Mouse (Mus musculus): ENCODE measurements around the gene Gpr19.

Gene Gpr19

DNA sequence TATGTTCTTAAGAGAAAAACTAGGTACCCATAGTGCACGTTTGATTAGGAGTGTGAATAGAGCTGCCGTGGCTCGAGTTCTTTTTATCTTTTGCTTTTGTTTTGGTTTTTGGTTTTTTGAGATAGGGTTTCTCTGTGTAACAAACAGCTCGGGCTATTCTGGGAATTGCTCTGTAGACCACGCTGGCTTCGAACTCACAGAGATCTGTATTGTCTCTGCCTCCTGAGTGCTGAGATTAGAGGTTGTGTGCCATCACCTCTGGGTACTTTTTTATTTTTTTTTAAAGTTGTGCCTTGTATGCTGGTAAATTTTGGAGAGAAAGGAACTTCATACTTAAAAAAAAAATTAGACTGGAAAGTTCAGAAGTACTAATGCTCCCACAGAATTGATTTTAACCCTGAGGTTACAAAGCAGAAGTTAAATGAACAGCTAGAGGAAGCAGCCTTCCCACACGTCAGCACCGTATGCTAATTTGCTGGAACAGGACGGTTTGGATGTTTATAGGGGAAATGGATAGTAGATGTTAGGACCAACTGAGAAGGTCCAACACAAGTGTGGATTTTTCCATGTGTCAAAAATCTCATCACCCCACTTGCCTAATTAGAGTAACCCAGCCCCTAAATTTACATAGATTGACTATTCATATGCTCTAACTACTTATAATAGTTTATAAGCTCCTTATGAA lies 24.3 kb upstream of the Gpr19 start:
- DNase-seq (ENCODE audit: low spot score): no peak

DNA sequence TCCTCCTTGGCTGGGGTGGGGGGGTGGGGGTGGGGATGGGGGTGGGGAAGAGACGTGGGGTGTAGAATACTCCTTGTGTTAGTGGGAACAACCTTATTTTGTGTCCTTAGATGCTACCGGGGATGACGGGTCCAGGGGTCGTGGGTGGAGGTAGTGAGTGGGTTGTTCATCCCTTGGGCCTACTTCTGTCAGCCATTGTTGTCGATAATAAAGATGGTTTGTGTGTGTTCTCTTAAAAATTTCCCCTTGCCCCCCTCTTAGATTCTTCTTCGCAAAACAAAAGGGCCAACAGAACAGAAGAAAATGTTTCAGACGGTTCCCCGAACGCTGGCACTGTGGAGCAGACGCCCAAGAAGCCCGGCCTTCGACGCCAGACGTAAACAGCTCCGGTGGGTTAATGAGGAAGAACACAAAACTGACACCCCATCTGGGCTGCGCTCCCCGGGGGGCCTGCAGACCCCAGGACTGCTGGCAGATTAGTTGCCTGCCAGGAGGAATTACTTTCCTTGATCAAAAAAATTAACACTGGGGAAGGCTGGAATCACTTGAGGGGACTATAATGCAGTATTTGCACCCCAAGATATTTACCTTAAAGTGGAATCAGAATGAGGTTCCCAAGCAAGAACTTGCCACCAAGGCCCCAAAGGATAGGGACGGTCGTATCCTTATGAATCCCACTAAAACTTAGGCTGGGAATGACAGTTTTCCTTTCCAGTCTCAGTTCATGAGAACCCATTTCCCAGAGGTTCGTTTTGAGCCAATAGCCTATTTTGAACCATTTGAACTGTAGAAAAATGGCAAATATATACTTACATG lies 23.5 kb upstream of the Gpr19 start:
- DNase-seq (ENCODE audit: low spot score): no peak

GRCm38 (mm10) chr6:134921014-134921694 lies 22.8 kb upstream of the Gpr19 start:
- no peak for DNase-seq (ENCODE audit: low spot score)

DNA sequence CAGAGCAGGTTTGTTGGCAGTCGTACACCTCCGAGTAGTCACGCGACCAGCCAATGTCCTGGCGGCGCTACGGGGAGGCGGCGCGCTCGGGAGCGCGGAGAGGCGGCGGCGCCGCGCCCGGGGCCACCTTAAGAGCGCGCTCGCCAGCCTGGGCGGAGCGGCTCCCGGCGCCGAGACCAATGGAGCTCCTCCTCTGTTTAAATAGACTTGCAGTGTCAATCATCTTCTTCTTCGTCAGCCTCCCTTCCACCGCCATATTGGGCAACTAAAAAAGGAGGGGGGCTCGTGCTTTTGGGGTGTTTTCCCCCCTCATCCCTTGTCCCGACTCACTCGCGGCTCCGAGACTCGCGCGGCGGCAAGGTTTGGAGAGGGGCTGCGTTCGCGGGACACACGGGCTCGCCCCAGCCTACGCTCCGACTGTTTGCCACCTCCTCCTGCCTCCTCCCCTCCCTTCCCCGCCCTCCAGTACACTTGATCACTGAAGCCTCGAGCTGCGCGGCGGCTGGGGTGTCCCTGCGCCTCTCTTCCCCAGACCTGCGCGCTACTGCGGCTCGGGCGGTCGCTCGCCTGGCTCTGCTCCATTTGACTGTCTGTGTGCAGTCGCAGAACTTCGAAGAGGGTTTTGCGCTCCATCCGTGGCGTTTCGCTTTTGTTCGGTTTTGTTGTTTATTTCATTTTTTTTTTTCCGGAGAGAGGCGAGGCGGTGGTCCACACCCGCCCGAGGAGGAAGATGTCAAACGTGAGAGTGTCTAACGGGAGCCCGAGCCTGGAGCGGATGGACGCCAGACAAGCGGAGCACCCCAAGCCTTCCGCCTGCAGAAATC lies 22.0 kb upstream of the Gpr19 start, which contains the start of gene Cdkn1b:
Gene Cdkn1b, plus strand, starts transcription at position 212 of the 824 bp plus-strand sequence.
- peak; percentile 76 for DNase-seq (ENCODE audit: low spot score)

DNA sequence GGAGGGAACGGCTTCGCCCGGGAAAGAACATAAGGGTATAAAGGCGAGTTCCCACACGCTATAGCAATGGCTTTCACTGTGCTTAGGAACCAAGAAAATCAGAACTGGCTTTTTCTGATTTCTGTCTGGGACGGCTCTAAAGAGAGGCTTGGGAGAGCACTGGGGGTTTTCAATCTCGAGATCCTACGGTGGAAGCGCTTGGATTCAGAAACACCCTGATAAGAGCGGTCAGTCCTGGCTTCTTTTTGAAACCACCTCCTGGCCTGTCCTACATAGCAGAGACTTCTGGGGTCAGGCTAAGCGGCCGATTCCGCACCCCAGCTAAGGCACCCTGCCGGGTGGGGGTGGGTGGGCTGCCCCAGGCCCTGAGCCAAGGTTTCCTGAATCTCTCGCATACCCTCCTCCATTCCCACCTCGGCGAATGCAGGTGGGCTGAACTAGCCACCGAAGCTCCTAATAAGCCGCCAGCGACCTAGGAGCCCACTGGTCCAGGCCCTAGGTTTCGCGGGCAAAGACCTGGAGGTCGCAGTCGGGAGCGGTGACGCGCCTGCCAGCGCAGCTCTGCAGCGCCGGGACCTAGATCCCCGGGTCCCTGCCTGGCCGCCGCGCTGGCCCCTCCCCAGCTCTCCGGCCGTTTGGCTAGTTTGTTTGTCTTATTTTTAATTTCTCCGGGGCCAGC lies 21.3 kb upstream of the Gpr19 start:
- DNase-seq (ENCODE audit: low spot score): no peak

DNA sequence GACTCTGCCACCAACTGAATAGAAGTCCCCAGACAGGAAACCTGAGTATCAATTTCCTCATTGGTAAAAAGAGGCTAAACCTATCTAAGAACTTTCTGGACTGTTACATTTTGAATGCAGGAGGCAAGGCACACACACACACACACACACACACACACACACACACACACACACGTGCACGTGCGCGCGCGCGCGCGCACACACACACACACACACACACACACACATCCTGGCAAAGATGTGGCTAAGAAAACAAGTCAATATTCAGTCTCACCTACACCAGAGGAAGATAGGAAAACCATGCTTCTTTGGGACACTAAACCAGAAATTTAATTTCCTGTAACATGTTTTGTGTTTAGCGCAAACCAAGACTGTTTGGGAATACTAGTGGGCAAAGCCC lies 20.4 kb upstream of the Gpr19 start:
- DNase-seq (ENCODE audit: low spot score): no peak

DNA sequence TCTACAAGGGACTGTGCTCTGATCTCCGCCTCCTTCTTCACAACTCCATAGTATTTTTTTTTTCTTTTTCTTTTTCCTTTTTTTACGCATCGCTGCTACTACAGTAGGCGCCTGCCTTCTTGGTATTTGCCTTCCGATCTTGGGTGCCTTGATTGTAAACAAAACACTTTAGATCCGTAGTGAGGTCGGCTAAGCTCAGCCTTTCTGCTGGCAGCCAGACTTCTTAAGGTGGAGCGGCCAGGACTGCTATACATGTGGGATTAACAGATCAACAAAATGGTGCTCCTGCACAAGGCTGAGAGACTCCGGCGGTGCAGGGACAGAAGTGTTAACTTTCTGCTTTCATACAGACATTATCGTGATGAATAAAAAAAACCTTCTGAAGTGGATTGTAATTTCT lies 18.7 kb upstream of the Gpr19 start:
- DNase-seq (ENCODE audit: low spot score): peak; percentile 45

- DNase-seq (ENCODE audit: low spot score): no peak
These were observed 18.3 kb upstream of the Gpr19 start for GRCm38 (mm10) chr6:134916641-134917040.

GRCm38 (mm10) chr6:134914523-134914922 lies 16.1 kb upstream of the Gpr19 start:
- DNase-seq (ENCODE audit: low spot score): no peak

DNA sequence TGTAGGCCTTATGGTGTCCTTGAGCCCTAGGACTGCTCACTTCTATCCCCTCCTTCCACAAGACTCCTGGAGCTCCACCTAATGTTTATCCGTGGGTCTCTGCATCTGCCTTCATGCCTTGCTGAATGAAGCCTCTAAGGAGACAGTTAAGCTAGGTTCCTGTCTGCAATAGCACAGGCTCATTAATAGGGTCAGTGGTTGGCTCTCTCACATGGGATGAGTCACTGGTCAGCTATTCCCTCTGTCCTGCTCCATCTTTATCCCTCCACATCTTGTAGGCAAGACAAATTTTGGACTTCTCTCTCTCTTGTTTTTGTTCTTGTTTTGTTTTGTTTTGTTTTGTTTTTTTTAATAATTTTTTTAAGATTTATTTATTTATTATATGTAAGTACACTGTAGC lies 7.4 kb upstream of the Gpr19 start:
- DNase-seq (ENCODE audit: low spot score): no peak

GRCm38 (mm10) chr6:134903891-134904884 lies 5.8 kb upstream of the Gpr19 start:
- DNase-seq (ENCODE audit: low spot score): no peak

GRCm38 (mm10) chr6:134903368-134903767 lies 5.0 kb upstream of the Gpr19 start:
- DNase-seq (ENCODE audit: low spot score): no peak

GRCm38 (mm10) chr6:134897443-134898094 lies 809 bp downstream of the Gpr19 start:
- DNase-seq (ENCODE audit: low spot score): peak; percentile 98

GRCm38 (mm10) chr6:134896570-134897436 lies 1.6 kb downstream of the Gpr19 start:
- DNase-seq (ENCODE audit: low spot score): no peak

DNA sequence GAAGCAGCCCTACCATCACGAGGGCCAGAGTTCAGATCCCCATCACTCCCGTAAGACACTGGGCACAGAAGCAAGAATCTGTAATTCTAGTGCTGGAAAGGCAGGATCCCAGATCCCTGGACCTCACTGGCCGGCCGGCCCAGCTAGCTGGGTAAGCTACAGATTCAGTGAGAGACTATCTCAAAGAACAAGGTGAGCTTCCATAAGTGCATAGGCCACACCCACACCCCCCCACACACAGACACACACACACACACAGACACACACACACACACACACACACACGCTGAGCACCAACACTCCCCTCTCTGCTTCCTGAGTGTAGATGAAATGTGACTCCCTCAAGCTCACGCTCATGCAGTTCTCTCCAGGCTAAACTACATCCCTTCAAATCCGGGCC lies 7.9 kb downstream of the Gpr19 start:
- no peak for DNase-seq (ENCODE audit: low spot score)

DNA sequence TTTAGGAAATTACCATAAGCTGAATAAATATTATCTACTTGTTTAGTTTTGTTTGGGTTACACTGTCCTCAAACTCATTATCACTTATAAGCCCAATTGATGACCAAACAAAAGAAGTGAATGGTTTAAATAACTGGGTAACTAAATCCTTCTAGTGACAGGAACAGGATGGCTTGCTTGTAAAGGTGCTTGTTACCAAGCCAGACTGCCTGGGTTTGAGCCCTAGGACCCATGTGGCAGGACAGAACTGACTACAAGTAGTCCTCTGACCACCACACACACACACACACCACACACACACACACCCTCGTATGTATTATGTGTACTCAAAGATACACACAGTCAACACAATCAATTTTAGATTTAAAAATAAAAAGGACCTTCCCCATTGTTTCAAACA lies 8.6 kb downstream of the Gpr19 start:
- DNase-seq (ENCODE audit: low spot score): no peak

GRCm38 (mm10) chr6:134888563-134889017 lies 9.8 kb downstream of the Gpr19 start:
- DNase-seq (ENCODE audit: low spot score): no peak

DNA sequence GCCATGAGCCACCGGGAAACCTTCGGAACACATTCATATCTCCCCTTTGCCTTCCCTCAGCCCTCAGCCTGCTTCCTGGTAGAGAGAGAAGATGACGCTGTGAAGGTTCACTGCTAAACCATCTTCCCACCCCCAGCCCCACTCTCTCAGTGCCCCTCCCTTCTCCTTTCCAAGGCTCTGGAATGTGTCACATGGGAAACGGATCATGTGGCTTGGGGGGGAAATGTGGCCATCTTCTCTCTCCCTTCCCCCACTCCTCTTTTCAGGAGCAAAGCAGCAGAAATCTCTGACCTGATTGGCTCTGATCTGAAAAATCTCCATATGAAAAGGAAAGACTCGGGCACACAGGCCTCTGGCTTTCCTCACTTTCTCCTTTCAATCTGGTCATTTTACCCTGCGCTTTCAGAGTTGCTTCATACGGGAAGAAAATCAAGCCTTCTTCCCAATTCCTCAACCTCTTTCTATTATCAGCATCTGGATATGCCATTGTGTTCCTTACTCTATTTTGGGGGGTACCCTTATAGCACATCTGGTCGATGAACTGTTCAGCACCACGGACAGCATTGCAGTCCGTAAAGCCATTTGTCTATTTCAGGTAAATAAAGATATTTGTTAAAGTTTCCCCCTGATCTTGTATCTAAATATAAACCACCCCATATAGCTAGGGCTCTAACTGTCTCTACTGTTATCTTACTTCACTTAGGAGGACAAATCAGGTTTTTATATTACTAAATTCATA lies 10.5 kb downstream of the Gpr19 start:
- no peak for DNase-seq (ENCODE audit: low spot score)

Data from ovary, postnatal 14 days (tissue).